Mouse (Mus musculus) E14TG2a.4 (cell line): ENCODE measurements around the gene Zfhx2.

ENCODE experiments used
- CTCF ChIP-seq: conservative IDR thresholded peaks from 2 replicates; pipeline ENCODE4 v1.5.1; 2014; ENCODE audit warnings: low read length
- NANOG ChIP-seq: IDR thresholded peaks from 2 replicates; pipeline ENCODE4 v1.6.1; 2014; ENCODE audit warnings: borderline replicate concordance, low read length, mixed read lengths
- POU5F1 ChIP-seq: IDR thresholded peaks from 2 replicates; pipeline ENCODE4 v1.6.1; 2014; ENCODE audit warnings: low read length, borderline replicate concordance

DNA sequence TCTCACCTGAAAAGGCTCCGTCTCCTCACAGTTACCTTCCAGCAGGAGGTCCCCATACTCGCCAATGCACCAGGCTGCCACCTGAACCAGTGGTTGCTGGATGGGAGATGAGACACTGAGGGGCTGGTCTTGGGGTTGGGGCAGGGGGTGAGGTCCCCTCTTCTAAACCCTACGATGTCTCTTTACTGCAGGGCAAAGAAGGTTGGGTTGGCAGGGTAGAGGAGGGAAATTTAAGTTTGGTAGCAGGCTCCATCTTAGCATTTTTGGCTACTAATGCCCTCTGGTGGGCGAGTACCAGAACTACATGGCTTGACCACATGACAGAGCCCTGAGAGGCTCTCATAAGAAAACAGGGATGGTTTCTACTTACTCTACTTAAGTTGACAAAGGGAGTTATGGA is 9.5 kb upstream of the Zfhx2 start:
- TF ChIP-seq CTCF (peak; percentile 88), NANOG (no peak), POU5F1 (no peak)
